Mouse (Mus musculus) induced T-regulatory cell, adult 2 months (primary cell): ENCODE measurements around the gene Wfdc10.
"Not testable (repeated sequence)": the region's sequence is repeated elsewhere in the genome, so short reads cannot be mapped to it uniquely, and the experiment has no call there.

Experiments
- DNase-seq: peaks from one replicate; pipeline ENCODE4 v3.0.0-alpha.2; 2012; ENCODE audit warnings: low read depth

Wfdc10 gene

DNA sequence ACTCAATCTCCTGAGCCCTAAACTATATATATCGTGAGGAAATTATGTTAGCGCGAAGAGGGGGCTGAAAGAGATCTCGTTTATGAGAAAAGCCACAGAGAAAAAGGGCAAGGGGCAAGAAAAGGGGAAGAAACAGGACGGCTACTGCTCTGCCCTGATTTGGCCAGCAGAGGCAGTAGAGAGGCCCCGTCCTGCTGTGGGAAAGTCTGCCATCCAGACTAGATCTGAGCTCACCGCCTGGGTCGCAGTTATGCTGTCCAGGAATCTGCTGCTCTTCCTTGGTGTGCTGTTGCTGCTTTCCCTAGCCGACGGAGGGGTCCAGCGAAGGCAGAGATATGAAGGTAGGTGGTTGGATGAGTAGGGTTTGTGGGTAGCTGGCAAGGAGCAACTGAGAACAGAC, at the start of gene Wfdc10:
TSS of gene Wfdc10 (plus strand) at position 189 of the 400 bp plus-strand sequence.
- peak; percentile 29 for DNase-seq

DNA sequence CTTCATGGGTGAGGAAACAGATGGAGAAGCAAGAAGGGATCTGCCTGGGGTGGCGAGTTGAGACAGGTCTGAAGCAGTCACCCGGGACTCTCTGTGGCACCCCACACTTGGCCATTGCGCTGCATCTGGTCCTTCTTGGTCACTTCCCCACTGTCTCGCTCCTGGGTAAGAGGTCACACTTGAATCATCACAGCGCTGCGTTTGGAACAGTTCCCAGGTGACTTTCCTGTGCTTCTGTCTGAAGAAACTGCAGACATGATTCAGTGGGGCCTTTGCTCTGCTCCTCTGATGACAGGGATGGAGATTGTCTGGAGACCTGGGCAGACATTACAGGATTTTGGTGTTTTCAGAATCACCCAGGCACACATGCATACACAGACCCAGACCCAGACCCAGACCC, 47.1 kb upstream of the Wfdc10 start:
- no peak for DNase-seq

DNA sequence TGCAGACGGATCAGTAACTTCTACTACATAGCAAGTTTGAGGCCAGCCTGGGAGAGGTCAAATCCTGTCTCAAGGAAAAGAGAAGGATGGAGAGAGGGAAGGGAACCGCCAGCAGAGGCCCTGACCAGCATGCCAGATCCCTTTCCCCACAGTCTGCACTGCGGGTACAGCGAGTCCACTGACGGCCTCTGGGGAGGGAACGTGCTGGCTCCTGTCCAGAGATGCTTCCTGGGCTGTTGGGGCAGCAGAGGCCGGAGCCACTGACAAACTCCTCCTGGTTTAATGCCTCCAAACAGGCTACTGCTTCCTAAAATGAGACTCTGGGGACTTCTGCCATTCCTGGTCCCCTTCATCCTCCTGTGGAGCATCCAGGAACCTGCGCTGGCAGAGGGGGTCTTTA, 42.4 kb upstream of the Wfdc10 start, which contains the start of the genes Wfdc6b and Wfdc8:
TSS of gene Wfdc6b (plus strand) at position 52 of the 400 bp plus-strand sequence.
TSS of gene Wfdc8 (minus strand) at position 156 of the 400 bp plus-strand sequence.
- not testable (repeated sequence) for DNase-seq

DNA sequence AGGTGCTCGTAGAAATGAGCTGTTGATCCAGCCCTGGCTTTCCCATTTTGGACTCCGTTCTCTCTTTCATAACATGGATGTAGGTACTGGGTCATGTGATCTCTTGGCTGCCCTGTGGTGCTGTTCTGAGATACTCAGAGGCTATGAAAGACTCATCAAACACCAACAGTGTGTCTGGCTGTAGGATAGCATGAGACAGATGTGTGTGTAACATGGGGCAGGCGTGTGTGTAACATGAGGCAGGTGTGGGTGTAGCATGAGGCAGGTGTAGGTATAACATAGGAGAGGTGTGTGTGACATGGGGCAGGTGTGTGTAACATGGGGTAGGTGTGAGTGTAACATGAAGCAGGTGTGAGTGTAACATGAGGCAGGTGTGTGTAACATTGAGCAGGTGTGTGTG, 40.5 kb upstream of the Wfdc10 start:
- no peak for DNase-seq

DNA sequence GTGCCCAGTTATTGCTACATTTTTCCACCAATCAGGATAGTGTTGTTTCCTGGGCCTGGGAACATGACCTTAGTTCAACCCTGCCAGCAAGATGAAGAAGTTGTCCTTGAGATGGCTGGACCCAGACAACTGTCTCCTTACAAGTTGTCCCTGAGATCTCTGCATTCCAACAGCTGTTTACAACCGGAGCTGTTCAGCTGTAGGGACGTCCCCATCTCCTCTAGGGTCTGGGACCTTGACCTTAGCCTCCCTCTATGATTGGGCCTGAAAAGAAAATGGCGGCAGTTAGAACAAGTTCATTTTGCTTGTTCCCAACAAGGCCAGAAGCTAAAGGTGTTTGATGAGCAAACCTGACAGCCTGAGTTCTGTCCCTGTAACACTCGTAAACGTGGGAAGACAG, 36.8 kb upstream of the Wfdc10 start:
- DNase-seq = no peak

DNA sequence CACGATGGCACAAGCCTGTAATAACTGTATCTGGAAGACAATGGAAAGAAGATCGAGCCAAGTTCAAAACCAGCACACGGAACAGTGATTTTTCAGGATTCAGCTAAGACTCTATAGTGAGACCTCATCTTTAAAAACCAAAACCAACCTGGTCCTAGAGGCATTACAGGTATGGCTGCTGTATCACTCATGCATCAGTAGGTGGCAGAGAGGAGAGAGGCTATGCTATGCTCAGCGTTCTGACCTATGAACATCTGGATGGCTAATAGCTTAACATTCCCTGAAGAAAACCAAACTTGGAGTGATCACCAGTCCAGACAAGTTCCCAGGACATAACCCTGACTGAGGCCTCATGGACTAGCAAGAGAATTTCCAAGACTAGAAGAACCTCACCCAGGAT, 34.1 kb upstream of the Wfdc10 start:
- no peak for DNase-seq

DNA sequence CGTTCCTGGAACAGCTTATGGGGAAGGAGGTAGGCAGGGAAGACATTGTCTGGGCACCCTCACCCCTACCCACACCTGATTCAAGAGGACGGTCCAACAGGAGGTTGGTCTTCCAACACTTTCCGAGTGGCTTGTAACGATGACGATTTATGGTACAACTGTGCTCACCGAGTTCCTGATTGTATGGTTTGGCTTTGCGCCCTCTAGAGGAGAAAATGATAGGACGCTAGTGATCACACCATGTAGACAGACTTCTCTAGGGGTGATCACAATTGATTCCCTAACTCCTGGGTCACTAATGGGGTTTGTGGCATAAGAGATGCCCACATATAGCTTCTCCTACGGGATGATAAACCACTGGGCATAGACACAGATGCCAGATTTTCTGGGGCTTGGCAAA, 20.6 kb upstream of the Wfdc10 start:
- peak; percentile 31 for DNase-seq

DNA sequence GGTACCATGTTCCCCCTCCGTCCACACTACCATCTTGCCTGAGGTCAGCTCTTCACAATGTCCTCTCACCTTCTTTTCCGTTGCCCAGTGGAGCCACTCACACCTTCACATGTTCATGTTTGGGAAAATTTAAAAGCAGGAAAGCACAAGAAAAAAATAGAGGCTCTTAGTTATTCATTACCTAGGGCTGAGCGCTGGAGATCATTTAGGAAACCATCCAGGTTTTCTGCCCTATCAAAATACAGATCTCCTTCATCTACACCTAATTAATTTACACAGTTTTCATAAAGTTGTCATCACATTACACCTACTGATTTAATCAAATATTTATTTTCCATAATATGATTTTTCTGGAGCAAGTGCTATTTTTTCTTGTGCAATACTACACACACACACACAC, 17.1 kb upstream of the Wfdc10 start, which contains the start of gene Wfdc16:
TSS of gene Wfdc16 (minus strand) at position 101 of the 400 bp plus-strand sequence.
- no peak for DNase-seq

DNA sequence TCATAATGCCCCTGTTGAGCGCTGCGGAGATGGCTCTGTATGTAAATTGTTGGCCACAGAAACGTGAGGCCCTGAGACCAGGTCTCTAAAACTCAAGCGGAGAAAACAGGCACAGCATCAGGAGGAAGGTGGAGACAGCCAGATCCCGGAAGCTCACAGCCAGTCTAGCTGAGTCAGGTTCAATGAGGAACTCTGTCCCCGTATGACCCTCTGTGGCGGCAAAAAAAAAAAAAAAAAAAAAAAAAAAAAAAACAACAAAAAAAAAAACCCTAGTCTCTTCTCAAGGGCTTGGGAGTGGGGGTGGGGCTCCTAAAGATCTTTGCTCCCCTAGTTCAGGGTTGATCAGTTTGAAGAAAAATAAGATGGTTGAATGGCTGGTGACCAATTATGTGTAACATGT, 14.7 kb upstream of the Wfdc10 start:
- DNase-seq = no peak

DNA sequence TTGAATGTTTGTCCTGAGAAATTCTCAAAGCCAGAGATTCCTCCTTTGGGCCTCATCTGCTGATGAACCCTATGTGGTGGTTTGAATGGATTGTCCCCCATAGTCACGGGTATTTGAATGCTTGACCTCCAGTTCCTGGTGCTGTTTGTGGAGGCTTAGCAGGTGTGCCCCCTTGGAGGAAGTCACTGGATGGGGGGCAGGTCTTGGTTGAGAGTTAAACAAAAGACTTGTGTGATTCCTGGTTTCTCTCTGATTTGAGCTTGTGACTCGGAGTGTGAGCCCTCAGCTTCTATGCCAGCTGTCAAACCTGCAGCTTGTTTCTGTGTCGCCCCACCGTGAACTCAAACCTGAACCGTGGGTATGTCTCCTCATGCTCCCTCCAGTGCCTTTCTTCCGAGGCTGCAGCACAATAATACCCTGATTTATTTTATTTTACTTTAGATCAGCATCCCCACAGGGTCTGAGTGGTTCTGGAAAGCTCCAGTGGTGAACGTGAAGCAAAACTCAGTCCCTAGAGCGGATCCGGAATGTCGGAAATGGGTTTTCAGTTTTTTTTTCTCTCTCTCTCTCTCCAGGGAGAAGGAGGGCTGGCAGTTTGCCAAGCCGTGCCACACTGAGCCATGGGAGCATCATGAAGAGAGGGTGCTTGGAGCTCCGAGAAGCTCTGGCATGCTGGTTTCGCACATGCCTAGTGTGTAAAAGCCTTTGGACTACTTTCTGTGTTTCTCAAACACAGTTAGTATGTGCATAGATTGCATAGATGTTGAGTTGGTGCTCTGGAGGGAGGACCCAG, 13.8 kb upstream of the Wfdc10 start:
- no peak for DNase-seq

DNA sequence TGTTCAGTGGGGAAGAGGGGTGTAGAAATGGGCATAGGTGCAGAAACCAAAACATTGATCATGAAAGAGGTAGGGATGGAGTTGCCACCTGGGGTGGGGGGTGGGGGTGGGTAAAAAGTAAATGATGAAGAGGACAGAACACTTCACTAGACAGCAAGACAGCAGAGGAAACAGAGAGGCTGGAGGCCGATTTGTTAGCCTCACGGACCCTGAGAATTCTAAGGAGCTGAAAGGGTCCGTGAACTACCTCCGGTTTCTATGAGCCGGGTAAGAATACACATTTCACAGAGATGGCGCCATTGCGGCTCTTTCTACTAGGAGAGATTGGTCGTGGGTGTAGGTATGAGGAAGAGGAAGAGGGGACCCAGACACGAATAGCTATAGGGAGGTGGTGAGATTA, 637 bp downstream of the Wfdc10 start, which contains the start of gene Wfdc9:
TSS of gene Wfdc9 (minus strand) at position 101 of the 400 bp plus-strand sequence.
- no peak for DNase-seq

DNA sequence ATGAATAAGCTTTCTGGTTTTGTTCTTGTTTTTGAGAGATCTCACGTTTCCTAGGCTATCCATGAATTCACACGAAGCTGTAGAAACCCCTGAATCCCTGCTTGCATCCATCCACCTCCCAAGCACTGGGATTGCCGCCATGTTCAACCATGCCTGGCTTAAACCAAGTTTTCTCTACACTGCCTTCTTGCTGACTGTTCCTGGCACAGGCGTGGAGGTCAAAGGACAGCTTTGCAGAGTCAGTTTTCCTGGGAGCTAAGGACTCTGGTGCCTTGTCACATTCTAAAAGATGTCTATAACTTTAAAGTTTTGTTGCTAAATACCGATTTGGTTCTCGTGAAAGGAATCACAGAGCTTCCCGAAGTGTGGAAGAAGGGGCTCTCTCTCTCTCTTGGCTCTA, 9.0 kb downstream of the Wfdc10 start:
- DNase-seq = no peak

DNA sequence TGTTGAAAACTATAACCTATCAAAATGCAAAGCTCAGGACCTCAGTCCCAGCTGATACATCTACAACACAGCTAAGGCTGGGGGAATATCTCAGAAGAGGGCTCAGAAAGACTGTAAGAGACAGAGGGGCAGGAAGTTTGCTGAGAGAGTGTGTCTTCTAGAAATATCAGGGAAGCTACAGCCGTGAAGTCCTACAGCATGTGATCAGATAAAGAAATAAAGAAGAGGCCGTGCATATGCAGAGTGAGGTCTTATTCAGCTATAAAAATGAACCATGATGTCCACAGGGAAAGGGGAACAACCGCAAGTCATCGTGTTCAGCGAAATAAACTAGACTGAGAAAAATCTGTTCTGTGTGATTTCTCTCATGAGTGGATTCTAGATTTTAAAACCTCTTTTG, 14.4 kb downstream of the Wfdc10 start:
- DNase-seq = no peak

DNA sequence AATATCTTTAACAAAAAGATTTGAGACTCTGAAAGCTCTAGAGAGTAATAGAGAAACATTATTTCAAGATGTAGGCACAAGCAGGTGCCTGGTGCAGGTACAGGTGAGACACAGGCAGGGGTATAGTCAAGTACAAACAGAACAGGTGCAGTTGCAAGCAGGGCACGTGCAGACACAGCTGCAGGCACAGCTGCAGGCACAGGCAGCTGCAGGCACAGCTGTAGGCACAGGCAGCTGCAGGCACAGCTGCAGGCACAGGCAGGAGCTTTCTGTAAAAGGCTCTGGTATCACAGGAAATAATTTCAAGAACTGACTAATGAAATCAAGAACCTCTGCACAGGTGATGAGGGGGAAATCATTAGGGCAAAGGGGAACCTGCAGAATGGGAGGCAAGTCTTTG, 15.1 kb downstream of the Wfdc10 start:
- DNase-seq = no peak

DNA sequence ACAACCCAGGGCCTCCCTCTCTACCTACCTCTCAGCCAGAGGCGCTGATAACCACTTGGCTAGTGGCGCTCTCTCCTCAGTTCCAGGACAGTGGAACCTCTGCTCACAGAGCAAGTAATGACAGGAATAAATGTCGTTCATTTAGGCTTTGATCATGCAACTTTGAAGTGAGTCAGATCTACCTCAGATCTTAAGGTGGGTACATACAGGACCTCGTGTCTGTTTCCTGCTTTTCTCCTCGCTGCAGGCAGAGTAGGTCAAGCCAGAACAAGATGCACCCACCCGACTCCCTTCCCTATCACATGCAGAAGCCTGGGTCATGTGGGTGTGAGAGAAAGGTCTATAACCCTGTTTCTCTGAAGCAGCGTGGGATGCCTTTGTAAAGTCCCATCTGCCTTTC, 18.1 kb downstream of the Wfdc10 start, which contains the start of gene Wfdc11:
TSS of gene Wfdc11 (minus strand) at position 101 of the 400 bp plus-strand sequence.
- no peak for DNase-seq

DNA sequence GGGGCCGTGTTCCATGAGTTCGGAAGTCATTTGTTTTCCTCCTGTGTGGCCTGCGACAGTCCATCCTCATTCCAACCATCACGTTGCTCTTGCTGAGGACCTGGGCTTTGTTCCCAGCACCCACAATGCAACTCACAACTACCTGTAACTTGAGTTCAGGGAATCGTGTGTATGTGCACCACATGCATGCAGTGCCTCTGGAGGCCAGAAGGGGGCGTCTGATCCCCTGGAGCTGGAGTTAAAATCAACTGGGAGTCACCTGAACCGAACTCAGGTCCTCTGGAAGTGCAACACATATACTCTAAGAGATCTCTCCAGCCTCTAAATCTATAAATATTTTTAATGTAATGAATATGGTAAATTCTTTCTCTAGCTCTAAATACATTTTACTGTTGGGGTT, 20.3 kb downstream of the Wfdc10 start:
- peak; percentile 6 for DNase-seq

DNA sequence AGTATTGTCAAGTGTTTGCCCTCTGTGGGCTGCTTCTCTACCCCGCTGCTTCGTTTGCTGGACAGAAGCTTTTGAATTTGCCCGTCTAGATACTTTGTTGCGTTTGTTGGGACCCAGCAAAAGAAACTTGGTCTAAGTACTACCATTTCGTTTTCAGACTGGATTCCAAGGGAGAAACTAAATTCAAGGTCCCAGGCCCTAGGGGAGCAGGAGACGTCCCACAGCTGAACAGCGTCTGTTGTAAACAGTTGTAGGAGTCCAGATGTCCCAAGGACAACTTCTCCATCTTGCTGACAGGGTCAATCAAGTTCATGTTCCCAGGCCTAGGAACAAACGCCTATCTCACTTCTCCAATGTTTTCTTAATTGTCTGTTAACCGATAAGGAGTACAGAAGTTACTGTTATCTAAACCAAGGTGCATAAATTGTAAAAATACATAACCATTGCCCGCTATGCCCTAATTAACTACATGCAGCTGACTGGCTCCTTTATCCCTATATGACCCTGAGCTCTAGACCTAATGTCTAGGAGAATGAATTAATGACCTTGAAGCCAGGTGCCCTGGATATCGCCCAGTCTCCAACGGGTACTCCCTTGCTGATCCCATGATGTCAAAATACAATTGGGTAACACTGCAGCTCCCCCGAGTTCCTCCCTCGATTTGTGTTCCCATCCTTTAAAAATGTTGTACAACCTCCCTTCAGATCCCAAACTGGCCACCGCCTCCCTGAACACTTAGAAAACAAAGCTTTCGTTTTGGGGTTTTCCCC, 21.3 kb downstream of the Wfdc10 start:
- DNase-seq = no peak

DNA sequence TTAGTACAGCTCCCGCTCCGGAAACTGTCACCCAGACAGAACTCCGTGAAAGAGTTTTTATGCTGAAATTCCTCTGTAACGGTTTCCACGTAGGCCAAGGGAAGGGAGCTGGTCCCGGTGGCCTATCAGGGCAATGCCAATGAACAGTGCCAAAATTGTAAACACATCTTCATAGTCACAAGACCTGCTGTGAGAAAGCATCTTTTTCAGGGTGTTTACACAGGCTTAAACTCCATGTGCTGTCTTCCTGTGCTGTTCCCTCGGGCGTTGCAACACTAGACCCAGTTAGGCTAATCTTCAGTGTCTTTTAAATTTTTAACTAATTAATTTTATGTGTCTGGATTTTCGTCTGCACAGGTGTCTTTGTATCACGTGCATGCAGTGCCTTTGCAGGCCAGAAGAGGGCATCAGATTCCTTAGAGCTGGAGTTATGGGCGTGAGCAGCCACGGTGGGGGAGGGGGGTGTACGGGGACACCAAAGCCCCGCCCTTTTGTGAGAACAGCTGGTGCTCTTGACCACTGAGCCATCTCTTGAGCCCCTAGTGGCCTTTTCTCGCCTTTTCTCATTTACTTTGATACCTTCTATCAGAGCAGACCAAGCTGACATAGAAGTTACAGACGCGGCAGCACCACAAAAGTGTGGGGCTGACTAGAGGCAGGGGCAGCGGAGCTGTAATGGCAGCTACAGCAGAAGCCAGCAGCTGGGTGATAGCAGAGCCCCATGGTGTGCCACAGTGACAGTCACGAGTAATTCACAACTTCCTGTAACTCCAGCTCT, 23.2 kb downstream of the Wfdc10 start:
- peak; percentile 64 for DNase-seq

DNA sequence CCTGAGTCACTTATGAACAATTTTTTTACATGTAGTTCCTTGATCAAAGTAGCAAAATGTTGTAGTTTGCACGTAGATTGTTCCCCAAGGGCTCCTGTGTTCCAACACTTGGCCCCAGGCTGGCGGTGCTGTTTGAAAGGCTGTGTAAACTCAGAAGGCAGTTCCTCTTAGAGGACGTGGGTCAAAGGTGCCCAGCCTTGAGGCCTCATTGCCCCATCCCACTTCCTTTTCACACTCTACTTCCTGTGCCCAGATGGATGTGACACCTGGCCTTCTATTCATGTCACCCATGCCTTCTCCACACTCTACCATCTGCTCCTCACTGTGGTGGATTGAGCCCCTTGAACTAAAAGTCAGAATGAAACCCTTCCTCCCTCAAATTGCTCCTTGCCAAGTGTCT, 24.1 kb downstream of the Wfdc10 start:
- DNase-seq = peak; percentile 4

DNA sequence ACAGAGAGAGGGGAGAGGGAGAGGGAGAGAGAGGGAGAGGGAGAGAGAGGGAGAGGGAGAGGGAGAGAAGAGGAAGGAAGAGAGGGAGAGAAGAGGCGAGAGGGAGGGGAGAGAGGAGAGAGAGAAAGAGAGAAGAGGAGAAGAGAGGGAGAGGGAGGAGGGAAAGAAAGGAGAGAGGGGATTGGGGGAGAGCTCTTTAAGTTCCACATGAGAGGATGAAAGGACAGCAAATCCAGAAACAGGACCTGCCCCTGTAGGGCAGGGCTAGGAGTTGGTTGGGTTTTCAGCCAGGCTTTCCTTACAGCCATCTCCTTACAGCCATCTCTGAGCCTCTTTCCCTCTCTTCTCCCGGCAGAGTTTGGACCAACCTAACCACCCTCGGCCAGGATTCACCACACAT, 29.0 kb downstream of the Wfdc10 start, which contains the start of gene Wfdc13:
TSS of gene Wfdc13 (plus strand) at position 301 of the 400 bp plus-strand sequence.
- DNase-seq = no peak

DNA sequence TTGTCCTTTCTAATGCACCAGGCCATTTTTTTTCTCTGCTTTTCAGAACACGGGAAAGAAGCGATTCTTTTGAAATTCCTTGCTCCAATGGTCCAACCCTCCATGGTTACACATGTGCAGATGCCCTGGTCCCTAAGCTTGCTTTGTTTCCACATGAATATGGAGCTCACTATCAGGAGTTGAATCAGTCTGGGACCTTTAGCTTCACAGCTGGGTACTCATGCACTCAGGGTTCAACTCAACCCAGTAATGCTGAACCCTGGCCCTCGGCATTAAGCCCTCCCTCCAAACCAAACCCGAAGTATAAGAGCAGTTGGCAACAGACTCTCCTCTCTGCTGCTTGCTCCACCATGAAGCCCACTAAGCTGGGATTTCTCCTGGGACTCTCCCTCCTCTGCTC, 42.4 kb downstream of the Wfdc10 start, which contains the start of gene Spint4:
TSS of gene Spint4 (plus strand) at position 301 of the 400 bp plus-strand sequence.
- DNase-seq = no peak

DNA sequence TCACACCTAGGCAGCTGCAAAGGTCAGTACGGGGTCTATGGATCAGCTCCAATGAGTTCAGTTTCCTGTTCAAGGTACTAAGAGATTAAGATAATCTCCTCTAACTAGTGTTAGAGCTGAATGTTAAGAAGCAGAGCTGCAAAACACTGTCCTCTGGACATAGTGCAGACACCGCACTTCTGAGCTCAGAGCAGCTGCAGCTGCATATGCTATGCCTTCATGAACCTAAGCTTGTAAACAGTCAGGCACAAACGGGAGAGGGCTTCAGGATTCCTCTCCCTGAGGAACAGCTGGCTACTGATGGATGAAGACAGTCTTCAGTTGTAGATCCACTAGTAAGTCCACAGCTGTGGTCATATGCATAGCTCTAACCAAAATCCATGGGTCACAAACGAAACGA, 45.1 kb downstream of the Wfdc10 start:
- no peak for DNase-seq
